17 mouse cellular contexts compared by ENCODE assay signal in the genomic region with DNA sequence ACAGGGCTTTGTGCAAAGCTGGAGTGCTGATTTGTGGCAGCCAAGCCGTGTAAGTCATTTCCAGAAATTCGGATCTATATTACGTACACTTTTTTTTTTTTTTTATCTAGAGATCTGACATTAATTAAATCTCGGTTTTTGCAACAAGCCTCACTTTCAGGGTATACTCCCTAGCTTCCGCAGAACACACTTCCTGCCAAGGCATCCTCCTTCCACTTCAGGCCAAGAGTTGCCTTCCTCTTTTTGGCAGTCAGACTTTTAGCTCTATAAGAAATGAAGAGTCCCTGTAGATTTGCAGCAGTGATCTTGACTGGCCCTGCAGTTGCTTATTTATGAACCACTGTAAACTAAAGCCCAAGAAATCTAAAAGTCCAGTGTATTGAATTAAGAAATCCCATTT. TPM values are rescaled to one million over a fixed set of nuclear protein-coding genes. Genes with fewer than 3 reads are reported as not detected.
DNase-seq lines count a peak whose midpoint lies in the region; ATAC-seq and TF ChIP-seq lines count a peak whose summit lies in the region.
"Had no signal": no experiment of that assay in that cellular context is flagged by ENCODE, and none has a peak within 500 bp of the region (broad histone marks: within the 10 kb centered on the region; RNA-seq: fewer than 3 reads in every experiment).

No protein-coding gene starts in this region.

- peak overlapping the region; percentile 19; the same call in 1 of the 2 replicates for H3K27ac ChIP-seq in left cerebral cortex, adult 2 months
- H3K27ac ChIP-seq: forebrain, embryonic 13.5 days; hindbrain, embryonic 14.5 days; liver, embryonic 12.5 days; lung, embryonic 15.5 days; neural tube, embryonic 15.5 days had no signal

- intact Hi-C loops in left cerebral cortex, adult 2 months (cut with DNase I): no loop called here

- no peak for TF ChIP-seq CTCF in left cerebral cortex, adult 2 months (IDR thresholded peaks at IDR 0.05)

- H3K4me3 ChIP-seq in left cerebral cortex, adult 2 months: no peak overlapping the region
- H3K4me3 ChIP-seq: forebrain, embryonic 13.5 days; gastrocnemius, adult 2 months; liver, embryonic 12.5 days; lung, embryonic 15.5 days; neural tube, embryonic 15.5 days had no signal

- DNase-seq in left cerebral cortex, adult 2 months (ENCODE audit: extremely low spot score in 1 of 2, low spot score in 2 of 2): no peak
- DNase-seq in left cerebral cortex, adult 9 months (ENCODE audit: low spot score in 2 of 2): no peak
- peak; percentile 37 for DNase-seq in brain, adult 2 months (ENCODE audit: low read depth, low spot score)
- no peak for DNase-seq in thymus, postnatal 10 days (ENCODE audit: low spot score in 2 of 2)
- no peak for DNase-seq in MN1 (ENCODE audit: low spot score)
- DNase-seq in gastrocnemius, postnatal 10 days: no peak
- DNase-seq: cerebellum, adult 11-12 months; gastrocnemius, adult 2 months; kidney, adult 18-20 months; spleen, adult 18-20 months had no signal

- ATAC-seq in inflammation-experienced regulatory T-cells, adult 6 months: peak; percentile 68
- ATAC-seq: forebrain, embryonic 13.5 days; liver, embryonic 12.5 days; Patski had no signal

RNA-seq across cellular contexts. Expression of a gene that starts 13.1 kb away (rescaled TPM):
- 100 to 1,000 TPM; 199 to 232 TPM for total RNA-seq in left cerebral cortex, adult 2 months (2021)
- 10 to 100 TPM; 12.0 to 16.0 (median 14.8) TPM for polyA plus RNA-seq in inflammation-experienced regulatory T-cells, adult 6 months (2017; shearing (Covaris generic))
- 10 to 100 TPM in 1 of 2 experiments, 1 to 10 TPM in 1; 8.9 to 12.7 TPM for total RNA-seq in gastrocnemius, postnatal 10 days (2021)

Comparison
In these comparisons a context has a peak if more than half of its experiments do, and no peak if none do; other contexts are left out.
1. RNA of a gene that starts 13.1 kb away (total RNA-seq): 199 to 232 TPM in left cerebral cortex, adult 2 months; 8.9 to 12.7 TPM in gastrocnemius, postnatal 10 days; every median in the first group is over 10 times any median in the second.